Mouse (Mus musculus): ENCODE measurements around the gene 4921524J17Rik. TPM values are rescaled to one million over a fixed set of nuclear protein-coding genes. Genes with fewer than 3 reads are reported as not detected.

The 4921524J17Rik gene
- total and polyA plus RNA-seq, 3 experiments: 28.5 to 40.8 (median 31.5) TPM

- Histone ChIP-seq H3K9me3 (replicated peaks) (no peaks in the 10 kb centered on the region), H3K27me3 (ENCODE audit: insufficient read depth, low read length) (peaks cover 14% of the 10 kb centered on the region), H3K4me1 (ENCODE audit: insufficient read depth, low read depth, low read length) (peaks cover 13% of the 10 kb centered on the region), H3K36me3 (replicated peaks) (no peaks in the 10 kb centered on the region), H3K4me3 (ENCODE audit: low read depth, low read length) (no peak overlapping the region)
- ATAC-seq (ENCODE audit: extremely low read depth, insufficient number of reproducible peaks, low FRiP score, poor library complexity, severe bottlenecking): no peak
- TF ChIP-seq GATA2 (IDR thresholded peaks at IDR 0.05; ENCODE audit: borderline replicate concordance, low read depth, low read length) (no peak), POLR2AphosphoS5 (IDR thresholded peaks at IDR 0.05; ENCODE audit: insufficient replicate concordance, low read depth, low read length) (no peak), CTCF (IDR thresholded peaks at IDR 0.05; ENCODE audit: low read depth, low read length) (no peak), GATA1 (IDR thresholded peaks at IDR 0.05; ENCODE audit: borderline replicate concordance, low read length) (no peak), TAL1 (conservative IDR thresholded peaks at IDR 0.05; ENCODE audit: low read depth, low read length) (no peak)
- DNase-seq (ENCODE audit: low spot score): no peak
Measured at GRCm38 (mm10) chr8:85453256-85453655, 20.6 kb upstream of the 4921524J17Rik start.

GRCm38 (mm10) chr8:85452328-85452727, 19.7 kb upstream of the 4921524J17Rik start:
- Histone ChIP-seq H3K36me3 (replicated peaks) (no peaks in the 10 kb centered on the region), H3K9me3 (replicated peaks) (no peaks in the 10 kb centered on the region), H3K4me1 (ENCODE audit: insufficient read depth, low read depth, low read length) (peaks cover 13% of the 10 kb centered on the region), H3K4me3 (ENCODE audit: low read depth, low read length) (no peak overlapping the region), H3K27me3 (ENCODE audit: insufficient read depth, low read length) (peaks cover 14% of the 10 kb centered on the region)
- no peak for ATAC-seq (ENCODE audit: extremely low read depth, insufficient number of reproducible peaks, low FRiP score, poor library complexity, severe bottlenecking)
- DNase-seq (ENCODE audit: low spot score): peak; percentile 15
- no peak for TF ChIP-seq GATA2 (IDR thresholded peaks at IDR 0.05; ENCODE audit: borderline replicate concordance, low read depth, low read length)
- no peak for TF ChIP-seq GATA1 (IDR thresholded peaks at IDR 0.05; ENCODE audit: borderline replicate concordance, low read length)
- no peak for TF ChIP-seq CTCF (IDR thresholded peaks at IDR 0.05; ENCODE audit: low read depth, low read length)
- no peak for TF ChIP-seq POLR2AphosphoS5 (IDR thresholded peaks at IDR 0.05; ENCODE audit: insufficient replicate concordance, low read depth, low read length)
- no peak for TF ChIP-seq TAL1 (conservative IDR thresholded peaks at IDR 0.05; ENCODE audit: low read depth, low read length)

- Histone ChIP-seq H3K9me3 (replicated peaks) (no peaks in the 10 kb centered on the region), H3K4me3 (ENCODE audit: low read depth, low read length) (no peak overlapping the region), H3K36me3 (replicated peaks) (no peaks in the 10 kb centered on the region), H3K4me1 (ENCODE audit: insufficient read depth, low read depth, low read length) (peaks cover 13% of the 10 kb centered on the region), H3K27me3 (ENCODE audit: insufficient read depth, low read length) (peaks cover 9% of the 10 kb centered on the region)
- ATAC-seq (ENCODE audit: extremely low read depth, insufficient number of reproducible peaks, low FRiP score, poor library complexity, severe bottlenecking): no peak
- DNase-seq (ENCODE audit: low spot score): no peak
- TF ChIP-seq POLR2AphosphoS5 (IDR thresholded peaks at IDR 0.05; ENCODE audit: insufficient replicate concordance, low read depth, low read length) (no peak), GATA1 (IDR thresholded peaks at IDR 0.05; ENCODE audit: borderline replicate concordance, low read length) (no peak), TAL1 (conservative IDR thresholded peaks at IDR 0.05; ENCODE audit: low read depth, low read length) (no peak), GATA2 (IDR thresholded peaks at IDR 0.05; ENCODE audit: borderline replicate concordance, low read depth, low read length) (no peak)
Measured at GRCm38 (mm10) chr8:85450335-85450734, 17.7 kb upstream of the 4921524J17Rik start.

GRCm38 (mm10) chr8:85445936-85446685, 13.5 kb upstream of the 4921524J17Rik start:
- Histone ChIP-seq H3K36me3 (replicated peaks) (no peaks in the 10 kb centered on the region), H3K27me3 (ENCODE audit: insufficient read depth, low read length) (no peaks in the 10 kb centered on the region; the same call in 1 of the 2 replicates), H3K4me3 (ENCODE audit: low read depth, low read length) (no peak overlapping the region), H3K4me1 (ENCODE audit: insufficient read depth, low read depth, low read length) (no peaks in the 10 kb centered on the region; the same call in 1 of the 2 replicates), H3K9me3 (replicated peaks) (no peaks in the 10 kb centered on the region)
- TF ChIP-seq CTCF (IDR thresholded peaks at IDR 0.05; ENCODE audit: low read depth, low read length) (no peak), TAL1 (conservative IDR thresholded peaks at IDR 0.05; ENCODE audit: low read depth, low read length) (no peak), POLR2AphosphoS5 (IDR thresholded peaks at IDR 0.05; ENCODE audit: insufficient replicate concordance, low read depth, low read length) (no peak), GATA2 (IDR thresholded peaks at IDR 0.05; ENCODE audit: borderline replicate concordance, low read depth, low read length) (no peak), GATA1 (IDR thresholded peaks at IDR 0.05; ENCODE audit: borderline replicate concordance, low read length) (no peak)
- DNase-seq (ENCODE audit: low spot score) (no peak), ATAC-seq (ENCODE audit: extremely low read depth, insufficient number of reproducible peaks, low FRiP score, poor library complexity, severe bottlenecking) (no peak)

GRCm38 (mm10) chr8:85444092-85444491, 11.5 kb upstream of the 4921524J17Rik start:
- H3K36me3 ChIP-seq (replicated peaks): no peaks in the 10 kb centered on the region
- H3K27me3 ChIP-seq (ENCODE audit: insufficient read depth, low read length): no peaks in the 10 kb centered on the region; the same call in 1 of the 2 replicates
- no peak overlapping the region for H3K4me3 ChIP-seq (ENCODE audit: low read depth, low read length)
- DNase-seq (ENCODE audit: low spot score) (no peak), ATAC-seq (ENCODE audit: extremely low read depth, insufficient number of reproducible peaks, low FRiP score, poor library complexity, severe bottlenecking) (no peak)
- no peak for TF ChIP-seq GATA1 (IDR thresholded peaks at IDR 0.05; ENCODE audit: borderline replicate concordance, low read length)
- TF ChIP-seq CTCF (IDR thresholded peaks at IDR 0.05; ENCODE audit: low read depth, low read length): no peak
- H3K4me1 ChIP-seq (ENCODE audit: insufficient read depth, low read depth, low read length): no peaks in the 10 kb centered on the region; the same call in 1 of the 2 replicates
- H3K9me3 ChIP-seq (replicated peaks): no peaks in the 10 kb centered on the region

- TF ChIP-seq POLR2AphosphoS5 (IDR thresholded peaks at IDR 0.05; ENCODE audit: insufficient replicate concordance, low read depth, low read length) (no peak), GATA2 (IDR thresholded peaks at IDR 0.05; ENCODE audit: borderline replicate concordance, low read depth, low read length) (no peak), GATA1 (IDR thresholded peaks at IDR 0.05; ENCODE audit: borderline replicate concordance, low read length) (no peak), CTCF (IDR thresholded peaks at IDR 0.05; ENCODE audit: low read depth, low read length) (no peak), TAL1 (conservative IDR thresholded peaks at IDR 0.05; ENCODE audit: low read depth, low read length) (no peak)
Measured at GRCm38 (mm10) chr8:85441564-85441963, 8.9 kb upstream of the 4921524J17Rik start.

More at GRCm38 (mm10) chr8:85441564-85441963, 8.9 kb upstream of the 4921524J17Rik start:
- no peak overlapping the region for H3K4me3 ChIP-seq (ENCODE audit: low read depth, low read length)
- no peak for ATAC-seq (ENCODE audit: extremely low read depth, insufficient number of reproducible peaks, low FRiP score, poor library complexity, severe bottlenecking)
- no peaks in the 10 kb centered on the region for H3K4me1 ChIP-seq (ENCODE audit: insufficient read depth, low read depth, low read length)
- no peak for DNase-seq (ENCODE audit: low spot score)
- H3K36me3 ChIP-seq (replicated peaks): no peaks in the 10 kb centered on the region
- H3K27me3 ChIP-seq (ENCODE audit: insufficient read depth, low read length): no peaks in the 10 kb centered on the region; the same call in 1 of the 2 replicates
- no peaks in the 10 kb centered on the region for H3K9me3 ChIP-seq (replicated peaks)
